Mouse (Mus musculus) CH12.LX (cell line): Measurements from ENCODE around the gene Coq8a. TPM values are rescaled to one million over a fixed set of nuclear protein-coding genes. Genes with fewer than 3 reads are reported as not detected.
A peak's percentile ranks its signal among the peaks of the same experiment; 100 is the strongest.

Experiments used
- DNase-seq: peaks from one replicate; pipeline ENCODE4 v3.0.0-alpha.2; 2013; ENCODE audit errors: extremely low read depth
- H3K27ac ChIP-seq: 2 replicates; pipeline ENCODE4 v1.5.1; 2012; ENCODE audit warnings: low read depth, mild to moderate bottlenecking, control low read depth, moderate library complexity; ENCODE audit not compliant: insufficient read depth
- H3K27me3 ChIP-seq: replicated peaks from 2 replicates; pipeline ENCODE3; 2012; ENCODE audit warnings: inconsistent platforms
- H3K36me3 ChIP-seq, 2 experiments: replicated peaks in 1 of 2; 2 replicates each; pipeline versions ENCODE3 to v1.6.1; 2012; ENCODE audit warnings: inconsistent platforms in 1 of 2, low read length in 1 of 2, mild to moderate bottlenecking in 1 of 2, mixed read lengths in 1 of 2, moderate library complexity in 1 of 2; ENCODE audit not compliant: control insufficient read depth in 1 of 2, insufficient read depth in 1 of 2
- H3K4me1 ChIP-seq, 2 experiments: 2 replicates each; pipeline ENCODE4 v1.6.1; 2012; ENCODE audit warnings: inconsistent platforms in 1 of 2, moderate library complexity in 1 of 2; ENCODE audit not compliant: insufficient read depth in 2 of 2, control insufficient read depth in 1 of 2
- H3K4me2 ChIP-seq: 2 replicates; pipeline ENCODE4 v1.6.1; 2012; ENCODE audit warnings: low read depth, mild to moderate bottlenecking, control low read depth; ENCODE audit not compliant: poor library complexity, insufficient read depth, severe bottlenecking
- H3K4me3 ChIP-seq, 3 experiments: fragments of 150-350 bp in 1 of 3; sonication (generic) in 1 of 3; replicated peaks in 1 of 3; 2 replicates each; pipeline versions ENCODE3 to v1.5.1; 2011 to 2012; ENCODE audit warnings: low read depth in 2 of 3, low read length in 2 of 3, mild to moderate bottlenecking in 2 of 3, moderate library complexity in 2 of 3, control low read depth in 1 of 3, improper control_type of control experiment in 1 of 3, inconsistent platforms in 1 of 3, mixed read lengths in 1 of 3; ENCODE audit not compliant: poor library complexity in 1 of 3
- H3K79me2 ChIP-seq: replicated peaks from 2 replicates; pipeline ENCODE4 v1.6.1; 2012; ENCODE audit warnings: mild to moderate bottlenecking, moderate library complexity; ENCODE audit not compliant: control insufficient read depth, poor library complexity, insufficient read depth, severe bottlenecking; ENCODE audit errors: extremely low read depth
- H3K9ac ChIP-seq: 2 replicates; pipeline ENCODE4 v1.6.1; 2012; ENCODE audit warnings: low read depth, mild to moderate bottlenecking, control low read depth, moderate library complexity; ENCODE audit not compliant: insufficient read depth
- H3K9me3 ChIP-seq: replicated peaks from 2 replicates; pipeline ENCODE3; 2012; ENCODE audit warnings: low read length, inconsistent platforms, mixed read lengths
- CTCF ChIP-seq, 2 experiments: IDR thresholded peaks in 1 of 2; conservative IDR thresholded peaks in 1 of 2; 2 replicates each; pipeline ENCODE4 v1.5.1; 2011 to 2012; ENCODE audit warnings: low read depth in 2 of 2, low read length in 2 of 2, improper control_type of control experiment in 1 of 2, inconsistent platforms in 1 of 2, mild to moderate bottlenecking in 1 of 2, moderate library complexity in 1 of 2
- IRF4 ChIP-seq: IDR thresholded peaks from 2 replicates; pipeline ENCODE4 v1.6.1; 2014; ENCODE audit warnings: low read depth, mild to moderate bottlenecking, inconsistent platforms, low read length, improper control_type of control experiment
- KAT2A ChIP-seq: IDR thresholded peaks from 2 replicates; pipeline ENCODE4 v1.6.1; 2012; ENCODE audit warnings: low read length, improper control_type of control experiment, inconsistent platforms; ENCODE audit not compliant: insufficient replicate concordance
- MAFK ChIP-seq: IDR thresholded peaks from 2 replicates; pipeline ENCODE4 v1.6.1; 2011; ENCODE audit warnings: low read length, improper control_type of control experiment; ENCODE audit not compliant: insufficient replicate concordance
- MAX ChIP-seq: IDR thresholded peaks from 2 replicates; pipeline ENCODE4 v1.6.1; 2011; ENCODE audit warnings: low read length, improper control_type of control experiment
- MAZ ChIP-seq: IDR thresholded peaks from 2 replicates; pipeline ENCODE4 v1.6.1; 2012; ENCODE audit warnings: low read depth, mild to moderate bottlenecking, inconsistent platforms, low read length, improper control_type of control experiment, moderate library complexity
- MXI1 ChIP-seq: IDR thresholded peaks from 2 replicates; pipeline ENCODE4 v1.6.1; 2011; ENCODE audit warnings: mild to moderate bottlenecking, low read depth, low read length, improper control_type of control experiment
- MYC ChIP-seq: IDR thresholded peaks from 2 replicates; pipeline ENCODE4 v1.6.1; 2011; ENCODE audit warnings: low read depth, mild to moderate bottlenecking, improper control_type of control experiment, low read length
- RAD21 ChIP-seq: IDR thresholded peaks from 2 replicates; pipeline ENCODE4 v1.6.1; 2011; ENCODE audit warnings: low read depth, mild to moderate bottlenecking, low read length, improper control_type of control experiment, moderate library complexity
- SMC3 ChIP-seq: IDR thresholded peaks from 2 replicates; pipeline ENCODE4 v1.6.1; 2011; ENCODE audit warnings: low read depth, low read length, improper control_type of control experiment
- TBP ChIP-seq: conservative IDR thresholded peaks from 2 replicates; pipeline ENCODE4 v1.6.1; 2011; ENCODE audit warnings: low read depth, low read length, improper control_type of control experiment
- TCF12 ChIP-seq: IDR thresholded peaks from 2 replicates; pipeline ENCODE4 v1.6.1; 2014; ENCODE audit warnings: low read depth, mild to moderate bottlenecking, inconsistent platforms, low read length, improper control_type of control experiment
- ZNF384 ChIP-seq: IDR thresholded peaks from 2 replicates; pipeline ENCODE4 v1.6.1; 2012; ENCODE audit warnings: low read depth, low read length, improper control_type of control experiment, inconsistent platforms
- dilution Hi-C: fragments of 300-500 bp; cut with MboI; formaldehyde crosslinking; loops from 2 replicates; pipeline ENCODE4 v1.14.3; 2020; ENCODE audit warnings: low sequenced_read_pairs; ENCODE audit not compliant: extremely low pct_unique_long_range_greater_than_20kb, extremely low pct_ligation_motif_present
- in situ Hi-C: fragments of 300-500 bp; cut with MboI; formaldehyde crosslinking; loops from 3 replicates; pipeline ENCODE4 v1.14.3; 2019; ENCODE audit warnings: low sequenced_read_pairs, low pct_ligation_motif_present, low pct_unique_long_range_greater_than_20kb, mixed read lengths
- polyA plus RNA-seq: library from polyadenylated mRNA; unstranded; fragments of >175 nt; gene quantifications from 2 replicates; pipeline ENCODE4 v1.2.1, GENCODE M21; 2012; ENCODE audit warnings: low read depth; ENCODE audit not compliant: insufficient read length
- total RNA-seq, 2 experiments: library from RNA; depleted of rRNA; stranded (reverse); fragments of 300-350 nt in 1 of 2; fragments of >200 nt in 1 of 2; gene quantifications; 2 replicates each; pipeline ENCODE4 v1.2.3; 2012 to 2014

The Coq8a gene
- total and polyA plus RNA-seq, 3 experiments = 73.4 to 237 (median 88.1) TPM

DNA sequence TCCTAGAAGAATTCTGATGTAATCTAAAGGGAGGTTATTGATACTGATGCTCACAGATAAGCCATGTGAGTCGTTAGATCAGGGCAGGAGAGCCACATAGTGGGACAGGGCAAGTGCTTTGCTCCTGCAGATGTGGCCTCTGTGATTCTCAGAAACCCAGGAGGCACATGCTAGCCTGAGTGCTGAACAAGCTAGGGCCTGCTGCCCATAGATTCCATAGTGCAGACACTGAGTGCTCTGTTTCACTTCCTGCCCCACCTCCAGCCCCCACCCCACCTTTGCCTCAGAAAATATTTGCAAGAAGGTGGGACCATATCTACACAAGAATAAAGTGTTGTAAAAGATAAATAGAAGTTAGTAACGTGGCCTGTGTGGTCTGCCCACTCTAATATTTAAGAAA, 40.8 kb downstream of the Coq8a start:
- DNase-seq = no peak
- TF ChIP-seq TCF12 = no peak
- no peak for TF ChIP-seq MAFK
- 0 out of 2 replicates have a peak, but pooled peaks have one; percentile 16 for TF ChIP-seq IRF4
- no peak for TF ChIP-seq MAZ
- TF ChIP-seq MYC = no peak
- TF ChIP-seq TBP = no peak
- no peaks in the 10 kb centered on the region for H3K9me3 ChIP-seq
- peaks cover 0 to 28% of the 10 kb centered on the region in 2 experiments; a peak in 3 of 4 replicates for H3K4me1 ChIP-seq
- H3K4me3 ChIP-seq = no peak overlapping the region
- H3K4me2 ChIP-seq = no peak overlapping the region
- peaks cover 0 to 21% of the 10 kb centered on the region in 2 experiments for H3K36me3 ChIP-seq
- no peaks in the 10 kb centered on the region for H3K27me3 ChIP-seq
- no peaks in the 10 kb centered on the region for H3K79me2 ChIP-seq
- H3K9ac ChIP-seq = no peak overlapping the region
- in situ Hi-C loops = no loop called here
- dilution Hi-C loops = no loop called here
- no peak overlapping the region for H3K27ac ChIP-seq

DNA sequence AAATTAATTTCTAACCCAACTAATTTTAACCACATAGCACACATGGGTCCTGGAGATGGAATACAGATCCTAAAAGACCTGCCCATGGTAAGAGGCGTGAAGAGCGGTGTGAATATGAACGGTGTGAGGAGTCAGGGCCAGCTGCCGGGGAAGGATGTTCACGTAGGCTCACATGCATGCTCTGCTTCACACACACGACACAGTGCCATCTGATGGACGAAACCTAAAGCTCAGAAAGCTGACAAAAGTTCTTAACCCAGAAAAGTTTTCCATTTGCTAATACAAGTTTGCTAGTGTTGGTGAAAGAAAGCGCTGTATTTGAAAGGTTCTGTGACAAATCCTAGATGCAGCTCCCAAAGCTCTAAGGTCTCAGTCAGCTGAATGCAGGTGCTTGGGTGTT, 48.2 kb downstream of the Coq8a start:
- DNase-seq = peak; percentile 38
- TF ChIP-seq KAT2A (no peak), RAD21 (peak; percentile 48), CTCF (conservative IDR thresholded peaks at IDR 0.05 in 1 of 2, IDR thresholded peaks at IDR 0.05 in 1 of 2; ENCODE audit: low read depth in 2 of 2, low read length in 2 of 2) (peak in 1 of 2 experiments; percentile 64; a peak in 2 of 4 replicates), SMC3 (peak; percentile 61)
- Histone ChIP-seq H3K4me1 (peaks cover 5 to 24% of the 10 kb centered on the region in 2 experiments), H3K79me2 (no peaks in the 10 kb centered on the region; the same call in 1 of the 2 replicates), H3K4me3 (no peak overlapping the region), H3K9me3 (no peaks in the 10 kb centered on the region), H3K9ac (no peak overlapping the region), H3K4me2 (no peak overlapping the region), H3K27ac (no peak overlapping the region), H3K27me3 (no peaks in the 10 kb centered on the region), H3K36me3 (peaks cover 0 to 7% of the 10 kb centered on the region in 2 experiments)
- dilution Hi-C loops = no loop called here
- in situ Hi-C loops = no loop called here

DNA sequence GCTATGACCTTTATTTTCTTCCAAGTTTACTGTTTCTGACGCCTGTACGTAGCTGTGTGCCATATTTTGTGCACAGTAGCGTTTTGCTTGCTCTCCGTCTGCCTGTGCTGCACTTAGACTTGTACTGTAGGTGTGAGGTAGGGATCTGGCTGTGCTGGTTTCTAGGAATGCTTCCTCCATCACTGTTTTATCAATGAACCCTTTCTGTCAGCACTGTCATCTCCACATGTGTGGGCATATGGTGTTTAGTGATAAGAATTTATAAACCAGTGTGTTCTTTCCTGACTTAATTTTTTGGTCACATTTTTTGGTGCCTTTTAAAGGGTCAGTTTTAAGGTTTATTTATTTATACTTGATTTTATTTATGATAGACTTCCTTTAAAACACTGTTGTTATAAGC, 50.8 kb downstream of the Coq8a start:
- TF ChIP-seq MAX (no peak), MXI1 (0 out of 2 replicates have a peak, but pooled peaks have one; percentile 6), ZNF384 (no peak)
- Histone ChIP-seq H3K27me3 (no peaks in the 10 kb centered on the region), H3K9me3 (no peaks in the 10 kb centered on the region), H3K27ac (no peak overlapping the region), H3K4me3 (peak overlapping the region in 1 of 3 experiments; percentile 61), H3K4me1 (peaks cover 5 to 21% of the 10 kb centered on the region in 2 experiments), H3K9ac (peak overlapping the region; percentile 35; the same call in 1 of the 2 replicates), H3K4me2 (0 out of 2 replicates have a peak overlapping the region, but pooled peaks have one; percentile 59), H3K36me3 (peaks cover 8 to 25% of the 10 kb centered on the region in 2 experiments), H3K79me2 (no peaks in the 10 kb centered on the region; the same call in 1 of the 2 replicates)
- in situ Hi-C loops = no loop called here
- no peak for DNase-seq
- dilution Hi-C loops = no loop called here
